Mouse (Mus musculus) embryonic facial prominence, embryonic 14.5 days (tissue): ENCODE measurements around the gene Zcchc13. TPM values are rescaled to one million over a fixed set of nuclear protein-coding genes. Genes with fewer than 3 reads are reported as not detected.

Experiments used
- ATAC-seq: fragments of 200-750 bp; cut with Nextera tagmentation; 2 replicates; pipeline ENCODE4 v1.8.0; 2017; ENCODE audit warnings: low read depth, moderate number of reproducible peaks, moderate TSS enrichment
- DNase-seq: peaks from one replicate; pipeline ENCODE4 v3.0.0-alpha.2; 2015; ENCODE audit warnings: low spot score
- H3K27ac ChIP-seq: fragments of 300-500 bp; sonication (generic); replicated peaks from 2 replicates; pipeline ENCODE4 v1.5.1; 2014; ENCODE audit warnings: low read depth, mild to moderate bottlenecking, low read length, moderate library complexity
- H3K27me3 ChIP-seq: fragments of 300-500 bp; sonication (generic); replicated peaks from 2 replicates; pipeline ENCODE4 v1.6.1; 2014; ENCODE audit warnings: low read length; ENCODE audit not compliant: control insufficient read depth, insufficient read depth
- H3K36me3 ChIP-seq: fragments of 300-500 bp; sonication (generic); 2 replicates; pipeline ENCODE4 v1.6.1; 2014; ENCODE audit warnings: low read length, mixed read lengths; ENCODE audit not compliant: control insufficient read depth, insufficient read depth
- H3K4me1 ChIP-seq: fragments of 300-500 bp; sonication (generic); 2 replicates; pipeline ENCODE4 v1.6.1; 2014; ENCODE audit warnings: antibody characterized with exemption, low read length; ENCODE audit not compliant: control insufficient read depth, insufficient read depth
- H3K4me2 ChIP-seq: fragments of 300-500 bp; sonication (generic); 2 replicates; pipeline ENCODE4 v1.6.1; 2014; ENCODE audit warnings: low read depth, mild to moderate bottlenecking, low read length, moderate library complexity, mixed read lengths
- H3K4me3 ChIP-seq: fragments of 300-500 bp; sonication (generic); 2 replicates; pipeline ENCODE4 v1.5.1; 2014; ENCODE audit warnings: low read depth, mild to moderate bottlenecking, low read length
- H3K9ac ChIP-seq: fragments of 300-500 bp; sonication (generic); 2 replicates; pipeline ENCODE4 v1.6.1; 2014; ENCODE audit warnings: low read depth, mild to moderate bottlenecking, low read length, moderate library complexity, mixed read lengths
- H3K9me3 ChIP-seq: fragments of 300-500 bp; sonication (generic); 2 replicates; pipeline ENCODE4 v1.6.1; 2016; ENCODE audit warnings: low read length; ENCODE audit not compliant: control insufficient read depth
- WGBS: fragments of 180-500 bp; shearing (Covaris S2); extraction: QIAGEN DNeasy Blood & Tissue Kit; methylation state at CpG from one replicate; pipeline ENCODE4 v1.1.7; 2014; 5-methylcytosine and 5-hydroxymethylcytosine counted together
- polyA plus RNA-seq: library from polyadenylated mRNA; unstranded; fragments of >200 nt; fragmentation: Nextera tagmentation; extraction: Ambion mirVana; gene quantifications from 2 replicates; pipeline ENCODE4 v1.2.1, GENCODE M21; 2014

The Zcchc13 gene
- polyA plus RNA-seq, 1 experiment from 2014 or later: not detected

- Histone ChIP-seq H3K9me3 (no peaks in the 10 kb centered on the region), H3K4me2 (peak overlapping the region; percentile 67), H3K4me1 (0 out of 2 replicates have a peak, but pooled peaks cover 10% of the 10 kb centered on the region), H3K27ac (peak overlapping the region; percentile 96), H3K4me3 (peak overlapping the region; percentile 45), H3K27me3 (no peaks in the 10 kb centered on the region), H3K9ac (peak overlapping the region; percentile 64), H3K36me3 (0 out of 2 replicates have a peak, but pooled peaks cover 15% of the 10 kb centered on the region)
- 72% methylated on average over 4 of the region's 4 CpGs for WGBS
- DNase-seq (no peak), ATAC-seq (no peak)
Measured at GRCm38 (mm10) chrX:103615453-103615852, 14.9 kb upstream of the Zcchc13 start.

GRCm38 (mm10) chrX:103616162-103616535 is 14.2 kb upstream of the Zcchc13 start:
- peak overlapping the region; percentile 67 for H3K4me2 ChIP-seq
- peak overlapping the region; percentile 96 for H3K27ac ChIP-seq
- ATAC-seq (0 out of 2 replicates have a peak, but pooled peaks have one; percentile 12), DNase-seq (peak; percentile 72)
- peak overlapping the region; percentile 64 for H3K9ac ChIP-seq
- 27% methylated on average over 19 of the region's 19 CpGs for WGBS
- 0 out of 2 replicates have a peak, but pooled peaks cover 11% of the 10 kb centered on the region for H3K36me3 ChIP-seq
- H3K4me1 ChIP-seq: 0 out of 2 replicates have a peak, but pooled peaks cover 10% of the 10 kb centered on the region
- H3K4me3 ChIP-seq: peak overlapping the region; percentile 45
- H3K27me3 ChIP-seq: no peaks in the 10 kb centered on the region
- H3K9me3 ChIP-seq: no peaks in the 10 kb centered on the region

GRCm38 (mm10) chrX:103616536-103617404 is 13.6 kb upstream of the Zcchc13 start:
- Histone ChIP-seq H3K36me3 (0 out of 2 replicates have a peak, but pooled peaks cover 11% of the 10 kb centered on the region), H3K9ac (peak overlapping the region; percentile 64), H3K27ac (peak overlapping the region; percentile 96), H3K4me1 (peaks cover 14% of the 10 kb centered on the region; the same call in 1 of the 2 replicates), H3K9me3 (no peaks in the 10 kb centered on the region), H3K4me2 (peak overlapping the region; percentile 67), H3K4me3 (peak overlapping the region; percentile 45), H3K27me3 (no peaks in the 10 kb centered on the region)
- ATAC-seq (peak; percentile 96), DNase-seq (peak; percentile 96)
- under 1% methylated on average over 18 of the region's 50 CpGs for WGBS

- Histone ChIP-seq H3K4me1 (peaks cover 14% of the 10 kb centered on the region; the same call in 1 of the 2 replicates), H3K4me2 (peak overlapping the region; percentile 67), H3K27me3 (no peaks in the 10 kb centered on the region), H3K4me3 (peak overlapping the region; percentile 45), H3K27ac (peak overlapping the region; percentile 96), H3K9ac (peak overlapping the region; percentile 64), H3K9me3 (no peaks in the 10 kb centered on the region), H3K36me3 (0 out of 2 replicates have a peak, but pooled peaks cover 11% of the 10 kb centered on the region)
- ATAC-seq: no peak
- no peak for DNase-seq
- WGBS: 20% methylated on average over 8 of the region's 8 CpGs
Measured at GRCm38 (mm10) chrX:103617405-103618095, 12.8 kb upstream of the Zcchc13 start.

- peak overlapping the region; percentile 81 for H3K4me2 ChIP-seq
- H3K9me3 ChIP-seq: no peaks in the 10 kb centered on the region
- peaks cover 14% of the 10 kb centered on the region; the same call in 1 of the 2 replicates for H3K4me1 ChIP-seq
- peak; percentile 9 for ATAC-seq
- WGBS: 2% methylated on average over 8 of the region's 8 CpGs
- DNase-seq: peak; percentile 16
- peak overlapping the region; percentile 53 for H3K4me3 ChIP-seq
- no peaks in the 10 kb centered on the region for H3K27me3 ChIP-seq
- peak overlapping the region; percentile 81 for H3K9ac ChIP-seq
- H3K27ac ChIP-seq: peak overlapping the region; percentile 97
- H3K36me3 ChIP-seq: no peaks in the 10 kb centered on the region
Measured at GRCm38 (mm10) chrX:103621799-103622198, 8.6 kb upstream of the Zcchc13 start.

- under 1% methylated on average over 31 of the region's 33 CpGs for WGBS
- peak; percentile 96 for ATAC-seq
- DNase-seq: peak; percentile 99
- Histone ChIP-seq H3K36me3 (no peaks in the 10 kb centered on the region), H3K27ac (peak overlapping the region; percentile 97), H3K27me3 (no peaks in the 10 kb centered on the region), H3K4me2 (peak overlapping the region; percentile 81), H3K4me1 (peaks cover 14% of the 10 kb centered on the region; the same call in 1 of the 2 replicates), H3K4me3 (peak overlapping the region; percentile 53), H3K9ac (peak overlapping the region; percentile 81), H3K9me3 (no peaks in the 10 kb centered on the region)
Measured at GRCm38 (mm10) chrX:103622260-103622934, 8.0 kb upstream of the Zcchc13 start.

- WGBS: 3% methylated on average over 13 of the region's 13 CpGs
- no peak for ATAC-seq
- H3K9ac ChIP-seq: peak overlapping the region; percentile 73
Measured at GRCm38 (mm10) chrX:103622935-103623280, 7.5 kb upstream of the Zcchc13 start.

GRCm38 (mm10) chrX:103623411-103623845 is 7.0 kb upstream of the Zcchc13 start:
- ATAC-seq: no peak
- no peaks in the 10 kb centered on the region for H3K27me3 ChIP-seq
- peak; percentile 49 for DNase-seq
- 1% methylated on average over 14 of the region's 28 CpGs for WGBS
- H3K4me3 ChIP-seq: peak overlapping the region; percentile 53
- peak overlapping the region; percentile 73 for H3K9ac ChIP-seq
- H3K9me3 ChIP-seq: no peaks in the 10 kb centered on the region
- peak overlapping the region; percentile 81 for H3K4me2 ChIP-seq
- H3K27ac ChIP-seq: peak overlapping the region; percentile 71
- peaks cover 5% of the 10 kb centered on the region; the same call in 1 of the 2 replicates for H3K4me1 ChIP-seq
- H3K36me3 ChIP-seq: no peaks in the 10 kb centered on the region

More at GRCm38 (mm10) chrX:103622935-103623280, 7.5 kb upstream of the Zcchc13 start:
- Histone ChIP-seq H3K27me3 (no peaks in the 10 kb centered on the region), H3K9me3 (no peaks in the 10 kb centered on the region), H3K4me3 (peak overlapping the region; percentile 53), H3K36me3 (no peaks in the 10 kb centered on the region), H3K27ac (peak overlapping the region; percentile 71), H3K4me1 (peaks cover 10% of the 10 kb centered on the region; the same call in 1 of the 2 replicates), H3K4me2 (peak overlapping the region; percentile 81)
- DNase-seq: peak; percentile 14
